Mouse (Mus musculus): ENCODE results near the gene Smg1. TPM values are rescaled to one million over a fixed set of nuclear protein-coding genes. Genes with fewer than 3 reads are reported as not detected.
A peak's percentile ranks its signal among the peaks of the same experiment; 100 is the strongest.

The Smg1 gene
- total and polyA plus RNA-seq, 3 experiments, result 16.1 to 35.0 (median 29.2) TPM

DNA sequence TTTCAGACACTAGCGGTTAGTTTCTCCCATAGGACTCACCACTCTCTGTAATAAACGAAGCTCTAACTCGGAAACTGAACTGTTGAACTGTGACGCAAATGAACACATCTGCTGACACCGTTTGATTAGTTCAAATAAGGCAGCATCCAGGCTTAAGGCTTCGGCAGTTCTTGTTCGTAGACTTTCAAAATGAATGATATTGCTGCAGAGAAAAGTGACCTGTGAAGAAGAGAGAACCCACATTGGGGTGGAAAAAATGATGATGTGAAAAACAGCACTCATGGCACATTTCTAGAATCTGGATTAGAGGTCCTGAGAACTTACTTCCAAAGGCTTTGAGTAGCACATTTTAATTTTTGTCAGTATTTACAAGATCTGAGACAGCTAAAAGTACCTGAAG is 102.2 kb downstream of the Smg1 start:
- Histone ChIP-seq H3K79me2 (replicated peaks; ENCODE audit: control insufficient read depth, extremely low read depth, insufficient read depth, poor library complexity, severe bottlenecking) (peaks cover 3% of the 10 kb centered on the region; the same call in 1 of the 2 replicates), H3K27ac (ENCODE audit: insufficient read depth, low read depth) (no peak overlapping the region), H3K4me1 (ENCODE audit: control insufficient read depth in 1 of 2, insufficient read depth in 2 of 2) (peaks cover 0 to 11% of the 10 kb centered on the region in 2 experiments; a peak in 2 of 4 replicates), H3K36me3 (replicated peaks in 1 of 2; ENCODE audit: control insufficient read depth in 1 of 2, insufficient read depth in 1 of 2, low read length in 1 of 2) (peaks cover 53 to 90% of the 10 kb centered on the region in 2 experiments), H3K4me3 (replicated peaks in 1 of 3; ENCODE audit: low read depth in 2 of 3, low read length in 2 of 3, poor library complexity in 1 of 3) (no peak overlapping the region), H3K27me3 (replicated peaks) (no peaks in the 10 kb centered on the region), H3K9ac (ENCODE audit: insufficient read depth, low read depth) (no peak overlapping the region), H3K4me2 (ENCODE audit: insufficient read depth, low read depth, poor library complexity, severe bottlenecking) (no peak overlapping the region), H3K9me3 (replicated peaks; ENCODE audit: low read length) (no peaks in the 10 kb centered on the region)
- dilution Hi-C loops (cut with MboI; ENCODE audit: extremely low pct_ligation_motif_present, extremely low pct_unique_long_range_greater_than_20kb, low sequenced_read_pairs) (no loop called here), in situ Hi-C loops (cut with MboI; ENCODE audit: low pct_ligation_motif_present, low pct_unique_long_range_greater_than_20kb, low sequenced_read_pairs) (no loop called here)
- TF ChIP-seq USF2 (conservative IDR thresholded peaks at IDR 0.05; ENCODE audit: low read depth, low read length) (no peak), BHLHE40 (IDR thresholded peaks at IDR 0.05; ENCODE audit: low read depth, low read length) (peak; percentile 75), JUN (IDR thresholded peaks at IDR 0.05; ENCODE audit: insufficient read depth, low read depth, low read length) (peak; percentile 94), UBTF (IDR thresholded peaks at IDR 0.05; ENCODE audit: low read depth, low read length) (no peak), E2F4 (IDR thresholded peaks at IDR 0.05; ENCODE audit: insufficient replicate concordance, low read depth, low read length) (no peak), JUND (conservative IDR thresholded peaks at IDR 0.05; ENCODE audit: low read depth, low read length) (peak; percentile 94), IRF4 (IDR thresholded peaks at IDR 0.05; ENCODE audit: low read depth, low read length) (peak; percentile 90), MEF2A (IDR thresholded peaks at IDR 0.05; ENCODE audit: borderline replicate concordance, low read depth, low read length) (peak; percentile 52; the same call in 1 of the 2 replicates), MAZ (IDR thresholded peaks at IDR 0.05; ENCODE audit: low read depth, low read length) (no peak), GABPA (IDR thresholded peaks at IDR 0.05; ENCODE audit: insufficient replicate concordance, low read depth, low read length) (no peak), ETS1 (conservative IDR thresholded peaks at IDR 0.05; ENCODE audit: low read depth, low read length) (peak; percentile 82), KAT2A (IDR thresholded peaks at IDR 0.05; ENCODE audit: insufficient replicate concordance, low read length) (no peak), MYC (IDR thresholded peaks at IDR 0.05; ENCODE audit: low read depth, low read length) (no peak; the same call in 1 of the 2 replicates), POLR2A (IDR thresholded peaks at IDR 0.05; ENCODE audit: low read depth, low read length) (no peak), MAFK (IDR thresholded peaks at IDR 0.05; ENCODE audit: insufficient replicate concordance, low read length) (peak; percentile 51; the same call in 1 of the 2 replicates), USF1 (IDR thresholded peaks at IDR 0.05; ENCODE audit: low read depth, low read length) (no peak), EP300 (IDR thresholded peaks at IDR 0.05; ENCODE audit: low read length) (peak; percentile 93)
- DNase-seq (ENCODE audit: extremely low read depth), result peak; percentile 67

- Histone ChIP-seq H3K9me3 (replicated peaks; ENCODE audit: low read length) (no peaks in the 10 kb centered on the region), H3K36me3 (replicated peaks in 1 of 2; ENCODE audit: control insufficient read depth in 1 of 2, insufficient read depth in 1 of 2, low read length in 1 of 2) (peaks cover 37 to 52% of the 10 kb centered on the region in 2 experiments), H3K27ac (ENCODE audit: insufficient read depth, low read depth) (no peak overlapping the region), H3K9ac (ENCODE audit: insufficient read depth, low read depth) (no peak overlapping the region), H3K4me2 (ENCODE audit: insufficient read depth, low read depth, poor library complexity, severe bottlenecking) (no peak overlapping the region), H3K4me3 (replicated peaks in 1 of 3; ENCODE audit: low read depth in 2 of 3, low read length in 2 of 3, poor library complexity in 1 of 3) (no peak overlapping the region), H3K27me3 (replicated peaks) (no peaks in the 10 kb centered on the region), H3K4me1 (ENCODE audit: control insufficient read depth in 1 of 2, insufficient read depth in 2 of 2) (peaks cover 0 to 8% of the 10 kb centered on the region in 2 experiments; a peak in 2 of 4 replicates), H3K79me2 (replicated peaks; ENCODE audit: control insufficient read depth, extremely low read depth, insufficient read depth, poor library complexity, severe bottlenecking) (peaks cover 3% of the 10 kb centered on the region; the same call in 1 of the 2 replicates)
- TF ChIP-seq CHD2 (IDR thresholded peaks at IDR 0.05; ENCODE audit: low read length) (no peak), KAT2A (IDR thresholded peaks at IDR 0.05; ENCODE audit: insufficient replicate concordance, low read length) (no peak), PAX5 (IDR thresholded peaks at IDR 0.05; ENCODE audit: low read length) (no peak), TCF12 (IDR thresholded peaks at IDR 0.05; ENCODE audit: low read depth, low read length) (no peak), HCFC1 (IDR thresholded peaks at IDR 0.05; ENCODE audit: low read depth, low read length) (no peak), CHD1 (IDR thresholded peaks at IDR 0.05; ENCODE audit: low read depth, low read length) (no peak), POLR2A (IDR thresholded peaks at IDR 0.05; ENCODE audit: low read depth, low read length) (no peak), ELF1 (IDR thresholded peaks at IDR 0.05; ENCODE audit: low read depth, low read length) (no peak), JUND (conservative IDR thresholded peaks at IDR 0.05; ENCODE audit: low read depth, low read length) (no peak), CTCF (conservative IDR thresholded peaks at IDR 0.05 in 1 of 2, IDR thresholded peaks at IDR 0.05 in 1 of 2; ENCODE audit: low read depth in 2 of 2, low read length in 2 of 2) (no peak), MEF2A (IDR thresholded peaks at IDR 0.05; ENCODE audit: borderline replicate concordance, low read depth, low read length) (no peak), USF1 (IDR thresholded peaks at IDR 0.05; ENCODE audit: low read depth, low read length) (no peak), ZC3H11A (IDR thresholded peaks at IDR 0.05; ENCODE audit: low read depth, low read length) (no peak), BHLHE40 (IDR thresholded peaks at IDR 0.05; ENCODE audit: low read depth, low read length) (no peak), MYC (IDR thresholded peaks at IDR 0.05; ENCODE audit: low read depth, low read length) (no peak), EP300 (IDR thresholded peaks at IDR 0.05; ENCODE audit: low read length) (no peak), SMC3 (IDR thresholded peaks at IDR 0.05; ENCODE audit: low read depth, low read length) (no peak), TBP (conservative IDR thresholded peaks at IDR 0.05; ENCODE audit: low read depth, low read length) (no peak), USF2 (conservative IDR thresholded peaks at IDR 0.05; ENCODE audit: low read depth, low read length) (no peak)
- no peak for DNase-seq (ENCODE audit: extremely low read depth)
- in situ Hi-C loops (cut with MboI; ENCODE audit: low pct_ligation_motif_present, low pct_unique_long_range_greater_than_20kb, low sequenced_read_pairs), result no loop called here
- dilution Hi-C loops (cut with MboI; ENCODE audit: extremely low pct_ligation_motif_present, extremely low pct_unique_long_range_greater_than_20kb, low sequenced_read_pairs), result no loop called here
Observed at GRCm38 (mm10) chr7:118135128-118135527, 108.3 kb downstream of the Smg1 start.
